Mouse (Mus musculus) kidney, postnatal 0 days (tissue): ENCODE measurements around the gene Zbtb44. TPM values are rescaled to one million over a fixed set of nuclear protein-coding genes. Genes with fewer than 3 reads are reported as not detected.

Source experiments
- ATAC-seq: fragments of 200-750 bp; cut with Nextera tagmentation; replicated peaks from 2 replicates; pipeline ENCODE4 v1.8.0; 2017; ENCODE audit warnings: low read depth, moderate number of reproducible peaks, moderate TSS enrichment, moderate library complexity; ENCODE audit not compliant: low FRiP score
- DNase-seq: peaks from one replicate; pipeline ENCODE4 v3.0.0-alpha.2; 2016; ENCODE audit warnings: low spot score
- H3K27ac ChIP-seq: fragments of 300-500 bp; sonication (generic); 2 replicates; pipeline ENCODE4 v1.5.1; 2014; ENCODE audit warnings: mild to moderate bottlenecking
- H3K27me3 ChIP-seq: fragments of 300-500 bp; sonication (generic); 2 replicates; pipeline ENCODE4 v1.6.1; 2014; ENCODE audit warnings: low read length, mixed read lengths; ENCODE audit not compliant: insufficient read depth
- H3K36me3 ChIP-seq: fragments of 300-500 bp; sonication (generic); 2 replicates; pipeline ENCODE4 v1.6.1; 2014; ENCODE audit warnings: low read length, mixed read lengths; ENCODE audit not compliant: insufficient read depth
- H3K4me1 ChIP-seq: fragments of 300-500 bp; sonication (generic); replicated peaks from 2 replicates; pipeline ENCODE4 v1.6.1; 2014; ENCODE audit warnings: antibody characterized with exemption, low read length, mixed read lengths; ENCODE audit not compliant: insufficient read depth
- H3K4me2 ChIP-seq: fragments of 300-500 bp; sonication (generic); 2 replicates; pipeline ENCODE4 v1.6.1; 2014; ENCODE audit warnings: mild to moderate bottlenecking, low read length, moderate library complexity, mixed read lengths
- H3K4me3 ChIP-seq: fragments of 300-500 bp; sonication (generic); replicated peaks from 2 replicates; pipeline ENCODE4 v1.5.1; 2014; ENCODE audit warnings: low read depth, low read length
- H3K9ac ChIP-seq: fragments of 300-500 bp; sonication (generic); 2 replicates; pipeline ENCODE4 v1.6.1; 2014; ENCODE audit warnings: low read depth, low read length
- H3K9me3 ChIP-seq: fragments of 300-500 bp; sonication (generic); replicated peaks from 2 replicates; pipeline ENCODE4 v1.6.1; 2016; ENCODE audit warnings: low read length, inconsistent platforms, mixed read lengths
- CTCF ChIP-seq: IDR thresholded peaks from 2 replicates; pipeline ENCODE4 v1.5.1; 2016; ENCODE audit warnings: antibody characterized with exemption, low read depth, mild to moderate bottlenecking, moderate library complexity
- WGBS: fragments of 180-500 bp; shearing (Covaris S2); extraction: QIAGEN DNeasy Blood & Tissue Kit; methylation state at CpG from one replicate; pipeline ENCODE4 v1.1.7; 2014; 5-methylcytosine and 5-hydroxymethylcytosine counted together
- polyA plus RNA-seq: library from polyadenylated mRNA; unstranded; fragments of >200 nt; fragmentation: Nextera tagmentation; extraction: Ambion mirVana; gene quantifications from 2 replicates; pipeline ENCODE4 v1.2.1, GENCODE M21; 2015

Gene Zbtb44
- polyA plus RNA-seq, 1 experiment from 2014 or later = 9.8 TPM

- no peaks in the 10 kb centered on the region for H3K4me1 ChIP-seq
- DNase-seq (peak; percentile 92), ATAC-seq (peak; percentile 47; the same call in 1 of the 2 replicates)
- TF ChIP-seq CTCF = peak; percentile 85
- H3K4me3 ChIP-seq = no peak overlapping the region
- H3K36me3 ChIP-seq = no peaks in the 10 kb centered on the region
- H3K4me2 ChIP-seq = peak overlapping the region; percentile 33
- no peak overlapping the region for H3K27ac ChIP-seq
- H3K9ac ChIP-seq = no peak overlapping the region
- H3K9me3 ChIP-seq = no peaks in the 10 kb centered on the region
- WGBS = 7% methylated on average over 15 of the region's 15 CpGs
- no peaks in the 10 kb centered on the region for H3K27me3 ChIP-seq
Measured at GRCm38 (mm10) chr9:31082054-31082666, 51.7 kb downstream of the Zbtb44 start.

GRCm38 (mm10) chr9:31082771-31083170 lies 52.3 kb downstream of the Zbtb44 start:
- no peak for TF ChIP-seq CTCF
- Histone ChIP-seq H3K4me3 (no peak overlapping the region), H3K9ac (no peak overlapping the region), H3K4me2 (no peak overlapping the region), H3K4me1 (no peaks in the 10 kb centered on the region), H3K9me3 (no peaks in the 10 kb centered on the region), H3K36me3 (no peaks in the 10 kb centered on the region), H3K27ac (no peak overlapping the region), H3K27me3 (no peaks in the 10 kb centered on the region)
- 77% methylated on average over 6 of the region's 6 CpGs for WGBS
- no peak for DNase-seq
- ATAC-seq = no peak

GRCm38 (mm10) chr9:31085556-31085955 lies 55.1 kb downstream of the Zbtb44 start:
- no peak overlapping the region for H3K9ac ChIP-seq
- no peak overlapping the region for H3K4me2 ChIP-seq
- 74% methylated on average over 5 of the region's 5 CpGs for WGBS
- ATAC-seq (no peak), DNase-seq (no peak)
- no peaks in the 10 kb centered on the region for H3K27me3 ChIP-seq
- no peak overlapping the region for H3K27ac ChIP-seq
- H3K36me3 ChIP-seq = no peaks in the 10 kb centered on the region
- H3K4me1 ChIP-seq = no peaks in the 10 kb centered on the region
- no peak overlapping the region for H3K4me3 ChIP-seq
- TF ChIP-seq CTCF = no peak
- no peaks in the 10 kb centered on the region for H3K9me3 ChIP-seq

- Histone ChIP-seq H3K9me3 (no peaks in the 10 kb centered on the region), H3K4me2 (no peak overlapping the region), H3K4me3 (no peak overlapping the region), H3K27ac (no peak overlapping the region), H3K9ac (no peak overlapping the region), H3K4me1 (no peaks in the 10 kb centered on the region), H3K27me3 (no peaks in the 10 kb centered on the region), H3K36me3 (no peaks in the 10 kb centered on the region)
- 20% methylated on average over 10 of the region's 10 CpGs for WGBS
- peak; percentile 84 for DNase-seq
- TF ChIP-seq CTCF = peak; percentile 83
- no peak for ATAC-seq
Measured at GRCm38 (mm10) chr9:31086085-31086753, 55.8 kb downstream of the Zbtb44 start.

- ATAC-seq (no peak), DNase-seq (no peak)
- H3K9me3 ChIP-seq = no peaks in the 10 kb centered on the region
- H3K4me3 ChIP-seq = no peak overlapping the region
- TF ChIP-seq CTCF = no peak
- H3K4me2 ChIP-seq = no peak overlapping the region
- H3K4me1 ChIP-seq = no peaks in the 10 kb centered on the region
- H3K27ac ChIP-seq = no peak overlapping the region
- no peaks in the 10 kb centered on the region for H3K36me3 ChIP-seq
- no peak overlapping the region for H3K9ac ChIP-seq
- 82% methylated on average over 7 of the region's 7 CpGs for WGBS
- H3K27me3 ChIP-seq = no peaks in the 10 kb centered on the region
Measured at GRCm38 (mm10) chr9:31086754-31087145, 56.3 kb downstream of the Zbtb44 start.

GRCm38 (mm10) chr9:31087466-31087865 lies 57.0 kb downstream of the Zbtb44 start:
- Histone ChIP-seq H3K36me3 (no peaks in the 10 kb centered on the region), H3K9me3 (no peaks in the 10 kb centered on the region), H3K27me3 (no peaks in the 10 kb centered on the region), H3K4me3 (no peak overlapping the region), H3K27ac (no peak overlapping the region), H3K4me1 (no peaks in the 10 kb centered on the region), H3K9ac (no peak overlapping the region), H3K4me2 (no peak overlapping the region)
- ATAC-seq (no peak), DNase-seq (no peak)
- TF ChIP-seq CTCF = no peak
- WGBS = 87% methylated on average over 4 of the region's 4 CpGs
